Mouse (Mus musculus) spleen, adult 12 weeks (tissue): Measurements from ENCODE around the gene Rtp4.
A peak's percentile ranks its signal among the peaks of the same experiment; 100 is the strongest.

Experiments used
- DNase-seq: peaks from one replicate; pipeline ENCODE4 v3.0.0; 2022; ENCODE audit warnings: low spot score

Gene Rtp4

DNA sequence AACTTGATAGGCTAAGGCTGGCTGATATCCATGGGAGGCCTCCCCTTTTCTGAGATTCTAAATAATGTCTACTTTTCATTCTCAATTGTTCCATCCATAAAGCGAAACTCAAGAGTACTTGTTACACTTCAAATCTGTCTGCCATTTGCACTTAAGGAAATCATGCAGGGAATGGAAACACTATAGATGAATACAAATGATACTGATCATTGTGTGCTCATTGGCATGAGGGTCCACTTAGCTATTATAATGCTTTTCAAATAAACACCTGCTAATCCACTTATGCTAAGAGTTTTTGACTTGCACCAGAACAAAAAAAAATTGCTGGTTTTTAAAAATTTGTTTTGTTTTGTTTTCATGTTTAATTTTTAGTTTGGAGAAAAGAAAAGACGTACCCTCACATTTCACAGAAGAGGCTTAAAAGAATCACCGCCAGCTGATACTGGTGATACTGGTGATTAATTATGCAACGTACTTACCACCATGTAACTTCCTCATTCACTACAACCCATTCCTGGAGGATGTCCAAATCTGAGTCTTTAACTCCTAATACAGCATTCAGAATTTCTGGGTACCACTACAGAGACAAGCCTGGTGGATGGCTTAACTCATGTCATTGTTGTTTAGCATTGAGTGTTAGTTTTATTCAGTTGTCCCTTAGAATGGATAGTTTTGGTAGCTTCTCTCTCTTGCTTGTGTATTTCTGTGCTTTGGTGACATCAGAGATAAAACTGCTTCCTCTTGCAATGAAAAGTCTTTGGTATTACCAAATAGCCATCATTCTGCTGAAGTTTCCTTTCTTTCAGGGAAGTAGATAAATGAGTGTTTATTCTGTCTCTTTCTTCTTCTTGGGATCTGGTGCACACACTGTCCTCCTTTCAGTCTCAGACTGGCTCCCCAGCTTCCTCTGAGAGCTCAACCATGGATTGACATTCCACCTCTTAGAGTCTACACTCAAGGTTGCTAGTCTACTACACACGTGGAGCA, 71.3 kb downstream of the Rtp4 start:
- DNase-seq, result no peak

- no peak for DNase-seq
Measured at GRCm38 (mm10) chr16:23592501-23592900, 72.4 kb downstream of the Rtp4 start.

GRCm38 (mm10) chr16:23596696-23597095, 76.6 kb downstream of the Rtp4 start:
- DNase-seq, result no peak

DNA sequence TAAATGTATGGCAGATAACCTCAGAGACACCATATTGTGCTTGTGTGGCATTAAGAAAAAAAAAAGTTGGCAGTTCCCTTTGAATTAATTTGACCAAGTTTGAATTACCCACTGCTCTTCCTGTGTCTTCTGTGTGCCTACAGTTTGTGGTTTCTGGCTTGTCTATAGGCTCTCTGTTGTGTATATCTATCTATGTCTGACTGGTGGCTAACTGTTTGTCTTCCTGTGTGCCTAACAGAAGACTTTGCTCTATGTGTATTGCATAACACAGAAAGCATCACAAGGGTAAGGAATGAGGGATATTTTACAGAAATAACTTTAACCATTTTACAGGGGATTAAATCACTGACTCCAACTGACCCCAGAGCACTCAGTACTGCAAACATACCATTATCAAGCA, 77.9 kb downstream of the Rtp4 start:
- no peak for DNase-seq

GRCm38 (mm10) chr16:23606220-23606619, 86.1 kb downstream of the Rtp4 start:
- DNase-seq, result no peak

DNA sequence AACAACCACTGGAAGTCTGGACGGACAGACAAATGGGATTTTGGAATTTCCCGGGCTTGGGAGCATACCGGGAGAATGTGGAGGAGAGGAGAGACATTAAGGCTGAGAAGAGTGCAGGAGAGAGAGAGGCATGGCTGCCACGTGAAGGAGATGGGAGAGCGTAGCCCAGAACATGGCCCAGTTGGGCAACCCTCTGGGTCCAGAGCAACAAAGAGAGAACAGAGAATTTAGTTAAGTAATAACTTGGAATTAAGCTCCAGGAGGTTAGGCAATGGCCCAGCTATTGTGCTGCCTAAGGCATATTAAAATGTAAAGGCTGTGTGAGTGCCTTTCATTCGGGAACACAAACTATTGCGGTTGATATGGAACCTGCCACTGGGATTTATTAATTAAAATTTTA, 86.6 kb downstream of the Rtp4 start:
- no peak for DNase-seq

DNA sequence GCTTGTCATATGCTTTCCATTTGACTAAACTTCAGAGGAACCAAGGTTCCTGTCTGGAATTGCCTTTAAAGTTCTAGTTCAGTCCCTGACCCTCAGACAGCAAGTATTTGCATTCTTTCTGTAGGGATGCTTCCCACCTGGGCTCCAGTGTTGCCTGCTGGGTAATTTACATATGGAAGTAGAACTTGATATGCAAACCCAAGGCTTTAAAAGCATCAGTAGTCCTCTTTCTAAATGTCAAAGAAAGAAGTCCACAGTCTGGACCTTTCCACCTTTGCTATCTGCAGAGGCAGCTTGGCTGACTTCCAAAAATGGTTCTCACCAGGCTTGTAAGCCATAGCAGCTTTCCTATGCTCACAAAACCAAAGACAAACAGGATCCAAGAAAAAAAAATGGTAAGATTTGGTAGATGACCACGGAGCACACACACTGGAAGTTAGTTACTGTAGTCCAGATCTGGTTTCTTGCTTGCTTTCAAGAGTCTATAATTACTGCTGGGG, 87.9 kb downstream of the Rtp4 start:
- no peak for DNase-seq

DNA sequence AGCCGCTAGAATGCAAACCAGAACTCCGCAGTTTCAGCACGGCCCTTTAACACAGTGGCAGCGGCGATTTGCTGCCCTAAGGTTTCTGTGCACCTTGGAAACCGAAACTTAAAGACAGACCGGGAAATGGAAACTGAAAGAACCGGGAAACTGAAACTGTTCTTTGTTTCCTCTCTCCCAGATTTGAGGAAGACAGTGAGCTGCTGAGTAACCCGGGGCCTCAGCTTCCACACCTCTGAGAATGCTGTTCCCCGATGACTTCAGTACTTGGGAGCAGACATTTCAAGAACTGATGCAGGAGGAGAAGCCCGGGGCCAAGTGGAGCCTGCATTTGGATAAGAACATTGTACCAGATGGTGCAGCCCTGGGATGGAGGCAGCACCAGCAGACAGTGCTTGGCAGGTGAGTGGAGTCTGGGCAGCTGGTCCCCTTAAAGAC, 89.7 kb downstream of the Rtp4 start:
- DNase-seq, result peak; percentile 3

DNA sequence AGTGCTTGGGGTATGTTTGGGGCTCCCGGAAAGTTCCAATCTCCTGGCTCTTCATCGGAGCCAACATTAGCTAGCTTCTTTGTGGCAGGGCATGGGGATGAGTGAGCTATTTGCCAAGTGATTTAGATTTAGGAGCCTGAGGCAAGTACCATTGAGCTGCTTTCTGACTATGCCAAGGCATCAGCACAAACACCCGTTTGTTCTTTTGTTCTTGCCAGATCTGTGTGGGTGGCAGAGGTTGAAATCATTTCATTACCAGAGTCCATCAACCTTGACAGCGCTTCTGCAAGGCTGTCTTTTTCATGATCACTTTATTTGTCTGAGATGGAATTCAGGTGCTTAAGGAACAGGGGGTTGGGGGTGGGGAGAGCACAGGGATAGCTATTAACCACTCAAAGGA, 104.1 kb downstream of the Rtp4 start:
- no peak for DNase-seq

DNA sequence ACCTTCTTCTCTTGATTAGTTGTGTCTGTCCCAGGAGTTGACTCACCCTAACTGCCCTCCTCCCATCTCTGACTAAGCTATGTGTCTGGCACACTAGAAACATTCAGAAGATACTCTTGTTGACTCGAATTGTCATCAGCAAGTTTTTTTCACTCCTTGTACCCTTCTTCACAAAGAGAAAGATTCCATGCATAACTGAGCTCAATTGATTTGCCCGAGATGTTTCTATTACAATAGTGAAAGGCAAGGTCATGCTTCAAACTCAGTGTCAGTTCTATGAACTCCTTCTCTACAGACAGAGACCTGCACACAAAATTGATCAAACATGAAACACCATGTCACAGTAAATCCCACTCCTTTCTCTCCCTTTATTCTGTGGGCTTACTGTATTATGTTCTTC, 111.4 kb downstream of the Rtp4 start:
- DNase-seq, result no peak

GRCm38 (mm10) chr16:23632681-23633080, 112.6 kb downstream of the Rtp4 start:
- DNase-seq, result no peak

- DNase-seq, result no peak
Measured at GRCm38 (mm10) chr16:23653028-23653427, 132.9 kb downstream of the Rtp4 start.

DNA sequence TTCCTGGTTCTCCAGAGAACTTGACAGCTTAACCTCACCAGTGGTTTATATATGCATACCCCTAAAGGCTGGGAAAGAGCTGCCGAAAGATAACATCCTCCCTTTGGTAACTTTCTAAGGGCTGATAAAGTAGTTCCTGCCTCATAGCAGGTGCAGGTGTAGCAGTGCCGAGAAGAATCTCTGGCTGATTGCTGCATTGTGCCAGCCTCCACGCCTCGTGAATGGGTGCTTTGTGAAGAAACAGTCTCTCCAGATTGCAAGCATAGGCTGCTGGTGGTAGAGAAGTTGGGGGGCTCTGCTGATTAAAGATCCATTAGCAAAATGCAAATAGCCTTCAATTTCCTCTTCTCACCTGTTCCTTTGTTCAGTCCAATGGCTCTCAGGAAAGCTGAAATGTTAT, 133.4 kb downstream of the Rtp4 start:
- no peak for DNase-seq

- DNase-seq, result no peak
Measured at GRCm38 (mm10) chr16:23659597-23660531, 139.8 kb downstream of the Rtp4 start.
